Mouse (Mus musculus): Measurements from ENCODE around the gene Ints13. TPM values are rescaled to one million over a fixed set of nuclear protein-coding genes. Genes with fewer than 3 reads are reported as not detected.
"Not testable (repeated sequence)": the region's sequence is repeated elsewhere in the genome, so short reads cannot be mapped to it uniquely, and the experiment has no call there.

Ints13 gene
- total and polyA plus RNA-seq, 2 experiments from 2014 or later: 24.6 to 25.7 TPM

GRCm38 (mm10) chr6:146578111-146578531 is 486 bp upstream of the Ints13 start:
- DNase-seq (ENCODE audit: low spot score): peak; percentile 71
- WGBS: 2% methylated on average over 22 of the region's 22 CpGs
- H3K9ac ChIP-seq (replicated peaks; ENCODE audit: low read length): peak overlapping the region; percentile 79
- TF ChIP-seq CTCF (IDR thresholded peaks at IDR 0.05; ENCODE audit: low read depth): no peak
- peak overlapping the region; percentile 80 for H3K4me2 ChIP-seq (ENCODE audit: low read depth, low read length)
- H3K4me3 ChIP-seq (ENCODE audit: low read length): peak overlapping the region; percentile 77
- ATAC-seq: peak; percentile 58
- no peaks in the 10 kb centered on the region for H3K36me3 ChIP-seq (ENCODE audit: insufficient read depth, low read length)
- H3K27ac ChIP-seq: peak overlapping the region; percentile 99
- H3K27me3 ChIP-seq (ENCODE audit: insufficient read depth, low read length): no peaks in the 10 kb centered on the region
- peaks cover 16% of the 10 kb centered on the region for H3K4me1 ChIP-seq (ENCODE audit: insufficient read depth, low read length)
- no peaks in the 10 kb centered on the region for H3K9me3 ChIP-seq (ENCODE audit: low read length)

GRCm38 (mm10) chr6:146576903-146577302 is 732 bp downstream of the Ints13 start, which contains the start of gene Fgfr1op2:
TSS of gene Fgfr1op2 (plus strand) at chr6:146577203.
- H3K27me3 ChIP-seq (ENCODE audit: insufficient read depth, low read length): no peaks in the 10 kb centered on the region
- ATAC-seq (no peak), DNase-seq (ENCODE audit: low spot score) (no peak)
- H3K4me1 ChIP-seq (ENCODE audit: insufficient read depth, low read length): peaks cover 16% of the 10 kb centered on the region
- peak within 1 kb of the TSS; percentile 99 for H3K27ac ChIP-seq
- no peaks in the 10 kb centered on the region for H3K36me3 ChIP-seq (ENCODE audit: insufficient read depth, low read length)
- TF ChIP-seq CTCF (IDR thresholded peaks at IDR 0.05; ENCODE audit: low read depth): no peak
- no peaks in the 10 kb centered on the region for H3K9me3 ChIP-seq (ENCODE audit: low read length)
- peak within 1 kb of the TSS; percentile 79 for H3K9ac ChIP-seq (replicated peaks; ENCODE audit: low read length)
- H3K4me2 ChIP-seq (ENCODE audit: low read depth, low read length): peak within 1 kb of the TSS; percentile 80
- under 1% methylated on average over 13 of the region's 13 CpGs for WGBS
- H3K4me3 ChIP-seq (ENCODE audit: low read length): peak within 1 kb of the TSS; percentile 77

- no peak overlapping the region for H3K27ac ChIP-seq
- no peak for DNase-seq (ENCODE audit: low spot score)
- no peaks in the 10 kb centered on the region for H3K36me3 ChIP-seq (ENCODE audit: insufficient read depth, low read length)
- H3K4me1 ChIP-seq (ENCODE audit: insufficient read depth, low read length): peaks cover 16% of the 10 kb centered on the region
- H3K4me3 ChIP-seq (ENCODE audit: low read length): no peak overlapping the region
- no peak overlapping the region for H3K4me2 ChIP-seq (ENCODE audit: low read depth, low read length)
- no peak overlapping the region for H3K9ac ChIP-seq (replicated peaks; ENCODE audit: low read length)
- no peak for TF ChIP-seq CTCF (IDR thresholded peaks at IDR 0.05; ENCODE audit: low read depth)
- ATAC-seq: no peak
- H3K9me3 ChIP-seq (ENCODE audit: low read length): no peaks in the 10 kb centered on the region
- no peaks in the 10 kb centered on the region for H3K27me3 ChIP-seq (ENCODE audit: insufficient read depth, low read length)
Observed at GRCm38 (mm10) chr6:146572073-146572472, 5.6 kb downstream of the Ints13 start.

GRCm38 (mm10) chr6:146562461-146562860 is 15.2 kb downstream of the Ints13 start:
- DNase-seq (ENCODE audit: low spot score); H3K4me2 ChIP-seq (ENCODE audit: low read depth, low read length); H3K27ac ChIP-seq; H3K9me3 ChIP-seq (ENCODE audit: low read length); H3K27me3 ChIP-seq (ENCODE audit: insufficient read depth, low read length); ATAC-seq; H3K9ac ChIP-seq (replicated peaks; ENCODE audit: low read length); H3K4me3 ChIP-seq (ENCODE audit: low read length); H3K4me1 ChIP-seq (ENCODE audit: insufficient read depth, low read length): not testable (repeated sequence)
- 91% methylated on average over 1 of the region's 1 CpGs for WGBS
- peaks cover 24% of the 10 kb centered on the region for H3K36me3 ChIP-seq (ENCODE audit: insufficient read depth, low read length)

GRCm38 (mm10) chr6:146551326-146551725 is 26.3 kb downstream of the Ints13 start:
- H3K27ac ChIP-seq: no peak overlapping the region
- no peaks in the 10 kb centered on the region for H3K4me1 ChIP-seq (ENCODE audit: insufficient read depth, low read length)
- DNase-seq (ENCODE audit: low spot score) (no peak), ATAC-seq (no peak)
- no peak overlapping the region for H3K4me2 ChIP-seq (ENCODE audit: low read depth, low read length)
- H3K27me3 ChIP-seq (ENCODE audit: insufficient read depth, low read length): no peaks in the 10 kb centered on the region
- H3K36me3 ChIP-seq (ENCODE audit: insufficient read depth, low read length): peaks cover 51% of the 10 kb centered on the region
- no peak for TF ChIP-seq CTCF (IDR thresholded peaks at IDR 0.05; ENCODE audit: low read depth)
- H3K9ac ChIP-seq (replicated peaks; ENCODE audit: low read length): no peak overlapping the region
- H3K4me3 ChIP-seq (ENCODE audit: low read length): no peak overlapping the region
- H3K9me3 ChIP-seq (ENCODE audit: low read length): no peaks in the 10 kb centered on the region

GRCm38 (mm10) chr6:146550421-146550820 is 27.2 kb downstream of the Ints13 start:
- H3K9me3 ChIP-seq (ENCODE audit: low read length): no peaks in the 10 kb centered on the region
- H3K27ac ChIP-seq: no peak overlapping the region
- H3K4me3 ChIP-seq (ENCODE audit: low read length): no peak overlapping the region
- ATAC-seq: no peak
- H3K4me2 ChIP-seq (ENCODE audit: low read depth, low read length): no peak overlapping the region
- H3K9ac ChIP-seq (replicated peaks; ENCODE audit: low read length): no peak overlapping the region
- H3K27me3 ChIP-seq (ENCODE audit: insufficient read depth, low read length): no peaks in the 10 kb centered on the region
- H3K36me3 ChIP-seq (ENCODE audit: insufficient read depth, low read length): peaks cover 44% of the 10 kb centered on the region
- no peak for DNase-seq (ENCODE audit: low spot score)
- 88% methylated on average over 2 of the region's 2 CpGs for WGBS
- no peaks in the 10 kb centered on the region for H3K4me1 ChIP-seq (ENCODE audit: insufficient read depth, low read length)
- no peak for TF ChIP-seq CTCF (IDR thresholded peaks at IDR 0.05; ENCODE audit: low read depth)

DNA sequence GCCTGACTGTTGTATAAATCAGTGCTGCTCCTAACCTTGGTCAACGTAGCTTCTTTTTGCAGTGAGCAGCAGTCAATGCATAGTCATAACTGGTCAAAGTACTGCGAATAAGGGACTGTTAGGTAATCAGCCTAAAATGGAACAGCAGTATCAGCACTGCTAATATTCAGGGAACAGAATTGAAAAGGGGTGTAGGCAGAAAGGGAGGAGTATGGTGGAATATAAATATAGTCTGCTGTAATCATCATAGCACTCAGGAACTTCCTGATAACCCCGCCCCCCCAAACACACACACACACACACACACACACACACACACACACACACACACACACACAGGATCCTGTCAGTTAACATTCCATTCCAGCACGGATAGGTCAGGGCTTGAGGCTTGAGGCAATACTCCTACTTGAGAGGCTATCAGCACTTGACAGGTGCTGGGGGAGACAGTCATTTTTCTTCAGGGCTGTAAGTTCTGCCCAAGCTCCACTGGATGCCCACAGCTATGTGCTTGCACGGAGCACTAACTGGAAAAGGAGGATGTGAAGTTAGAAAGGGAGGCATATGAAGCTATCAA is 32.3 kb downstream of the Ints13 start:
- Histone ChIP-seq H3K36me3 (ENCODE audit: insufficient read depth, low read length) (peaks cover 12% of the 10 kb centered on the region; the same call in 1 of the 2 replicates), H3K4me2 (ENCODE audit: low read depth, low read length) (no peak overlapping the region), H3K4me1 (ENCODE audit: insufficient read depth, low read length) (no peaks in the 10 kb centered on the region), H3K27ac (no peak overlapping the region), H3K27me3 (ENCODE audit: insufficient read depth, low read length) (no peaks in the 10 kb centered on the region), H3K9ac (replicated peaks; ENCODE audit: low read length) (no peak overlapping the region), H3K4me3 (ENCODE audit: low read length) (no peak overlapping the region), H3K9me3 (ENCODE audit: low read length) (no peaks in the 10 kb centered on the region)
- WGBS: 90% methylated on average over 5 of the region's 5 CpGs
- no peak for ATAC-seq
- no peak for DNase-seq (ENCODE audit: low spot score)
- TF ChIP-seq CTCF (IDR thresholded peaks at IDR 0.05; ENCODE audit: low read depth): no peak
